Mouse (Mus musculus) leukemia stem cell, adult 10-12 weeks (primary cell): ENCODE measurements around the gene Oser1. TPM values are rescaled to one million over a fixed set of nuclear protein-coding genes. Genes with fewer than 3 reads are reported as not detected.

Experiments
- polyA plus RNA-seq: library from polyadenylated mRNA; stranded (reverse); fragments of >175 nt; gene quantifications from 2 replicates; pipeline ENCODE4 v1.2.3, GENCODE M21; 2012; ENCODE audit warnings: low replicate concordance

Gene Oser1
- 2.0 and 3.8 TPM in 2 replicates for polyA plus RNA-seq

GRCm38 (mm10) chr2:163424597-163424996, at the start of gene Oser1:
Oser1 (minus strand) TSS chr2:163424697.

DNA sequence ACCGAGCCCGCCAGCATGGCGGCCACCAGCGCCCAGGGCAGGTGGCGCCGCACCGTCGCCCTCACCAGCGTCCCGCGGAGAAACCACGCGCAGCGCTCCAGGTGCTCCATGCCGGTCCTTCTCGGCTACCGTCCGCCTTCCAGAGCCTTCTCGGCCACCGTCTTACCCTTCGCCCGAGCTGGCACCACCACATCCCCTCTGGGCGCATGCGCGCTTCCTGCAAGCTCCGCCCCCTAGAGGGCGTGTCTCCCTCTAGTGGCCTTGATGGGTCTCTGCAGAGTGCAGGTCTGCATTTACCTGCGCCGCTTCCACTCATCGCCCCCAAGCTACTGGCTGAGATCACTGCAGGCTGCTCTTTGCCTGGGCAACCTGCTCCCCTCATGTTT, 48.0 kb upstream of the Oser1 start, which contains the start of gene Fitm2:
Fitm2 (minus strand) TSS at position 164 of the 386 bp plus-strand sequence.

DNA sequence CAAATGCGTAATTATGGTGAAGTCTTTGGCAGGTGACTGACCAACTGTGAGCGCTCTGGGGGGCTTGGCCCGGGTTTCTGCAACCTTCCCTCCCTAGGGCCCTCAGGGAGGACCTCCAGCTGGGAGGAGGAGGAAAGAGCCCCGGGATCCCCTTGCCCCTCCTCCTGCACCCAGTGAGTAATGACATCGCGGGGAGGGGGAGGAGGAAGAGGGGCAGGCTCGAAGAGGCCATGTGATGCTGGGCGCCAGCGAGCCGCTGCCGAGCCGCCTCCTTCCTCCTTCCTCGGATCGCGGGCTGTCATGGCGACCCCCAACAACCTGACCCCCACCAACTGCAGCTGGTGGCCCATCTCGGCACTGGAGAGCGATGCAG, 13.7 kb upstream of the Oser1 start, which contains the start of gene Gdap1l1:
Gdap1l1 (plus strand) TSS at position 231 of the 373 bp plus-strand sequence.

DNA sequence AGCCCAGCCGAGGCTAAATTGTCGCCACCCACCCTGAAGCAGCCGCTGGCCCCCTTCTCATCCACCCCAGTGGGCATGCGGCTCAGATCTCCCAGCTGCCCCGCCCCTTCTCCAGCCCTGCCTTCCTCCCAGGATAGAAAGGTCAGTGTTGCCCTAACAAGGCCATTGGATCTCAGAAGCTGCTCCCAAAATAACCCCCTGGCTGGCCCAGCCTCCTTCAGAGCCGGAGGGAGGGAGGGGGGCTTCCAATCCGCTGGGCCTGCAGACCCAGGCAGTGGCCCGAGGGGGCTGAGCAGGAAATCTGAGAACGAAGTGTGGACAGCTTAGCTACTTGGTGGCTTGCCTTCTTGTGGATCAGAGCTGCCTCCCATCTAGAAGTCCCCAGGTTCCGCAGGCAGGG, 26.6 kb downstream of the Oser1 start, which contains the start of gene Jph2:
Jph2 (minus strand) TSS at position 89 of the 400 bp plus-strand sequence.

Other genes starting within 250 kb of the Oser1 start
- 26.5 and 67.2 TPM in 2 replicates for gene Tox2, start 221.6 kb downstream of the Oser1 start, polyA plus RNA-seq
- not detected in 2 replicates for gene Jph2, start 26.7 kb downstream of the Oser1 start, polyA plus RNA-seq
- gene Gdap1l1, start 13.8 kb upstream of the Oser1 start, polyA plus RNA-seq: 0.15 TPM in 1 of 2 replicates, not detected in the other
- 3.6 and 6.0 TPM in 2 replicates for gene Fitm2, start 47.9 kb upstream of the Oser1 start, polyA plus RNA-seq
- not detected in 2 replicates for gene R3hdml, start 67.6 kb upstream of the Oser1 start, polyA plus RNA-seq
- gene Hnf4a, start 82.1 kb upstream of the Oser1 start, polyA plus RNA-seq: 0.27 and 0.46 TPM in 2 replicates
- 17.9 and 83.9 TPM in 2 replicates for gene Ttpal, start 177.6 kb upstream of the Oser1 start, polyA plus RNA-seq
- gene Serinc3, start 220.4 kb upstream of the Oser1 start, polyA plus RNA-seq: 41.8 and 151 TPM in 2 replicates
- 601 and 817 TPM in 2 replicates for gene Pkig, start 233.7 kb upstream of the Oser1 start, polyA plus RNA-seq